Mouse (Mus musculus) lung, embryonic 14.5 days (tissue): ENCODE data around the gene 4933430I17Rik. TPM values are rescaled to one million over a fixed set of nuclear protein-coding genes. Genes with fewer than 3 reads are reported as not detected.

Experiments
- ATAC-seq: fragments of 200-750 bp; cut with Nextera tagmentation; 2 replicates; pipeline ENCODE4 v1.8.0; 2017; ENCODE audit warnings: mild to moderate bottlenecking, moderate TSS enrichment, moderate library complexity; ENCODE audit not compliant: insufficient read depth
- DNase-seq: peaks from one replicate; pipeline ENCODE4 v3.0.0-alpha.2; 2015
- H3K27ac ChIP-seq: fragments of 300-500 bp; sonication (generic); 2 replicates; pipeline ENCODE4 v1.5.1; 2014; ENCODE audit warnings: low read depth, mild to moderate bottlenecking, moderate library complexity
- H3K27me3 ChIP-seq: fragments of 300-500 bp; sonication (generic); 2 replicates; pipeline ENCODE4 v1.6.1; 2014; ENCODE audit warnings: low read length, control low read depth; ENCODE audit not compliant: insufficient read depth
- H3K36me3 ChIP-seq: fragments of 300-500 bp; sonication (generic); 2 replicates; pipeline ENCODE4 v1.6.1; 2014; ENCODE audit warnings: control low read depth; ENCODE audit not compliant: insufficient read depth
- H3K4me1 ChIP-seq: fragments of 300-500 bp; sonication (generic); 2 replicates; pipeline ENCODE4 v1.6.1; 2014; ENCODE audit warnings: antibody characterized with exemption, control low read depth; ENCODE audit not compliant: insufficient read depth
- H3K4me2 ChIP-seq: fragments of 300-500 bp; sonication (generic); 2 replicates; pipeline ENCODE4 v1.6.1; 2014; ENCODE audit warnings: mild to moderate bottlenecking
- H3K4me3 ChIP-seq: fragments of 300-500 bp; sonication (generic); 2 replicates; pipeline ENCODE4 v1.5.1; 2014; ENCODE audit warnings: low read depth, low read length
- H3K9ac ChIP-seq: fragments of 300-500 bp; sonication (generic); 2 replicates; pipeline ENCODE4 v1.6.1; 2014
- H3K9me3 ChIP-seq: fragments of 300-500 bp; sonication (generic); 2 replicates; pipeline ENCODE4 v1.6.1; 2016; ENCODE audit warnings: low read depth, low read length, control low read depth
- CTCF ChIP-seq: IDR thresholded peaks from 2 replicates; pipeline ENCODE4 v1.5.1; 2016; ENCODE audit warnings: antibody characterized with exemption, low read depth
- WGBS: fragments of 180-500 bp; shearing (Covaris S2); extraction: QIAGEN DNeasy Blood & Tissue Kit; methylation state at CpG from one replicate; pipeline ENCODE4 v1.1.7; 2014; 5-methylcytosine and 5-hydroxymethylcytosine counted together
- polyA plus RNA-seq: library from polyadenylated mRNA; unstranded; fragments of >200 nt; fragmentation: Nextera tagmentation; extraction: Ambion mirVana; gene quantifications from 2 replicates; pipeline ENCODE4 v1.2.1, GENCODE M21; 2014

The 4933430I17Rik gene
- polyA plus RNA-seq, 1 experiment from 2014 or later = 0.68 TPM

DNA sequence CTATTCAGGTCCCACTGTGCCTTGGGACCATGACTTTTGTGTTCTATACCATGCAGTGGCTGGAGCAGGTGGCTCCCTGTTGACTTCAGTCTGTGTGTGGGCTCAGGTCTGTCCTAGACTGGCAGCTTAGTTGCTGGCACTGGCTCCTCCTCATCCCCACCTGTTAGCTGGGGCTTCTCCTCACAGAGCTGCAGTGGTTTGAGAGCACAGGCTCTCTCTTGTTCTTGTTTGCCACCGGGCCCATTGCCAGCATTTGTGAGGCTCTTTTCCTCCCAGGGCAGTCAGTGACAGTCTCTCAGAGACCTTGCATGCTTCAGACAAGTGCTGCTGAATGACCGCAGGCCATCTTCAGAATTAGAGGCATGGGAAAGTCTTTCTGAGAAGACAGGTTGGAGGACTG lies 32.5 kb upstream of the 4933430I17Rik start:
- DNase-seq (no peak), ATAC-seq (no peak)
- H3K36me3 ChIP-seq = 0 out of 2 replicates have a peak, but pooled peaks cover 4% of the 10 kb centered on the region
- no peaks in the 10 kb centered on the region for H3K4me1 ChIP-seq
- no peaks in the 10 kb centered on the region for H3K9me3 ChIP-seq
- no peak for TF ChIP-seq CTCF
- WGBS = 77% methylated on average over 2 of the region's 2 CpGs
- no peak overlapping the region for H3K4me3 ChIP-seq
- no peaks in the 10 kb centered on the region for H3K27me3 ChIP-seq
- H3K9ac ChIP-seq = no peak overlapping the region
- no peak overlapping the region for H3K4me2 ChIP-seq
- H3K27ac ChIP-seq = no peak overlapping the region

DNA sequence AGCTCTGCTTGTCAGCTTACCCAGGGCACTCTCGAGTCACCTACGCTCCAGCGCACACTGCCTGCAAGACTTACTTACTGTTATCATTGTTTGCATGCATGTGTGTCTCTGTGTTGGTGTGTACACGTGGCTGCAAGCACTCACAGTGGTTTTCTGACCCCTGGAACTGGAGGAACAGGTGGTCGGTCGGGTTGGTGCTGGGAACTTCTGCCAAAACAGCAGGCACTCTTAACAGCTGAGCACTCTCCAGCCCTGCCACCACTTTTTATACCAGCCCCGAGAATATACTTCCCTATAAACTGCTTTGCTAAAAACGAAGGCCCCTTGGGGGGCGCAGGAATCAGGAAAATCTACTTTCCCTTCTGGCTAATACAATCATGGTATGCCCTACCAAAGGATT lies 30.9 kb upstream of the 4933430I17Rik start:
- ATAC-seq (no peak), DNase-seq (no peak)
- no peaks in the 10 kb centered on the region for H3K4me1 ChIP-seq
- no peak overlapping the region for H3K27ac ChIP-seq
- H3K27me3 ChIP-seq = no peaks in the 10 kb centered on the region
- H3K9me3 ChIP-seq = no peaks in the 10 kb centered on the region
- 59% methylated on average over 9 of the region's 9 CpGs for WGBS
- H3K36me3 ChIP-seq = peaks cover 16% of the 10 kb centered on the region
- H3K9ac ChIP-seq = no peak overlapping the region
- H3K4me3 ChIP-seq = no peak overlapping the region
- TF ChIP-seq CTCF = no peak
- H3K4me2 ChIP-seq = no peak overlapping the region

DNA sequence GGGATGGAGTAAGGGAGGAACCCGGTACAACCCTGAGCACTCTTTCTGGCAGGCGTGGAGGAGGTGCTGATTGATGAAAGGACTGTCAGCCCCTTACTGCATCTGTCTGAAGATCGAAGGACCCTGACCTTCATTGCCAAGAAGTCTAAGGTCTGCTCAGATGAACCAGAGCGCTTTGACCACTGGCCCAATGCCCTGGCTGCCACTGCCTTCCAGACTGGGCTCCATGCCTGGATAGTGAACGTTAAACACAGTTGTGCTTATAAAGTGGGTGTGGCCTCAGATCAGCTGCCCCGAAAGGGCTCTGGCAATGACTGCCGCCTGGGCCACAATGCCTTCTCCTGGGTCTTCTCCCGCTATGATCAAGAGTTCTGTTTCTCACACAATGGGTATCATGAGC lies 29.2 kb upstream of the 4933430I17Rik start:
- no peaks in the 10 kb centered on the region for H3K27me3 ChIP-seq
- H3K4me2 ChIP-seq = no peak overlapping the region
- H3K4me1 ChIP-seq = peaks cover 2% of the 10 kb centered on the region; the same call in 1 of the 2 replicates
- H3K9ac ChIP-seq = no peak overlapping the region
- ATAC-seq = peak; percentile 16; the same call in 1 of the 2 replicates
- H3K9me3 ChIP-seq = no peaks in the 10 kb centered on the region
- H3K36me3 ChIP-seq = peaks cover 25% of the 10 kb centered on the region
- TF ChIP-seq CTCF = no peak
- WGBS = 66% methylated on average over 8 of the region's 8 CpGs
- DNase-seq = peak; percentile 32
- H3K4me3 ChIP-seq = no peak overlapping the region
- no peak overlapping the region for H3K27ac ChIP-seq

DNA sequence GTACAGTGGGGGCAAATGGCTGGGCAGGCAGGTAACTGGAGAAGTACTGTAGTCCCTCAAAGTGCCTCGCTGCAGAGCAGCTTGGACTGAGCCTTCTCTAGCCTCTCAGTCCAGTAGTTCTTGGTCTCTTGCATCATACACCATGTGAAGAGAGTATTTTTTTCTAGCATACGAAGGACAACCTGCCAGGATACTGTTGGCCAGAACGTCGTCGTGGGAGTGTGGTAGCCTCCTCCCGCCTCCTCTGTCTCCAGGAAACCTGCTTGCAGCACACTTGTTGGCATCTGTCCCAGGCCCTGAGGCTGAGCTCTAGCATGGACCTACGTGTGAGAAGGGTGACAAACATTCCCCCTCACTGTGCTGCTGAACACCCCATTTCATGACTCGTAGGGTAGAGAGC lies 28.4 kb upstream of the 4933430I17Rik start:
- WGBS = 55% methylated on average over 8 of the region's 8 CpGs

DNA sequence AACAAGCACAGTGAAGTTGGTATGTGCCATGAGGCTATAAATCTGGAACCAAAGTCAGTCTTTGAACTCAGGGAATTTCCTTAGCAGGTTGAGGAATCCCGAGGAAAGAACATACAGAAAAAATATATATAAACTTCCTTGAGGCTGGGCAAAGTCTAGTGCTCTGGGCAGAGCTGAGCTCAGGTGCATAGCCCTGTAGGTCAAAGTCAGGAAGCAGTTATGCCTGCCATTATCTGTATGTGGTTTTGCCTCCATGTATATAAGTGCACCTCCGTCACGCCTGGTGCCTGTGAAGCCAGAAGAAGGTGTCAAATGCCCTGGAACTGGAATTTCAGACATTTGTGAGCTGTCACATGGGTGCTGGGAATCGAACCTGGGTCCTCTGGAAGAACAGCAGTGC lies 24.4 kb upstream of the 4933430I17Rik start:
- no peak for TF ChIP-seq CTCF
- peaks cover 6% of the 10 kb centered on the region; the same call in 1 of the 2 replicates for H3K4me1 ChIP-seq
- H3K27me3 ChIP-seq = no peaks in the 10 kb centered on the region
- no peak overlapping the region for H3K27ac ChIP-seq
- H3K9ac ChIP-seq = no peak overlapping the region
- peaks cover 25% of the 10 kb centered on the region for H3K36me3 ChIP-seq
- no peaks in the 10 kb centered on the region for H3K9me3 ChIP-seq
- H3K4me3 ChIP-seq = peak overlapping the region; percentile 71; the same call in 1 of the 2 replicates
- WGBS = 79% methylated on average over 4 of the region's 4 CpGs
- DNase-seq = no peak
- H3K4me2 ChIP-seq = peak overlapping the region; percentile 78
- ATAC-seq = no peak

More for the DNA sequence above, 28.4 kb upstream of the 4933430I17Rik start:
- Histone ChIP-seq H3K4me3 (no peak overlapping the region), H3K27me3 (no peaks in the 10 kb centered on the region), H3K4me2 (no peak overlapping the region), H3K27ac (no peak overlapping the region), H3K9ac (no peak overlapping the region), H3K4me1 (peaks cover 3% of the 10 kb centered on the region; the same call in 1 of the 2 replicates), H3K9me3 (no peaks in the 10 kb centered on the region), H3K36me3 (peaks cover 25% of the 10 kb centered on the region)
- ATAC-seq (no peak), DNase-seq (peak; percentile 54)
- no peak for TF ChIP-seq CTCF

DNA sequence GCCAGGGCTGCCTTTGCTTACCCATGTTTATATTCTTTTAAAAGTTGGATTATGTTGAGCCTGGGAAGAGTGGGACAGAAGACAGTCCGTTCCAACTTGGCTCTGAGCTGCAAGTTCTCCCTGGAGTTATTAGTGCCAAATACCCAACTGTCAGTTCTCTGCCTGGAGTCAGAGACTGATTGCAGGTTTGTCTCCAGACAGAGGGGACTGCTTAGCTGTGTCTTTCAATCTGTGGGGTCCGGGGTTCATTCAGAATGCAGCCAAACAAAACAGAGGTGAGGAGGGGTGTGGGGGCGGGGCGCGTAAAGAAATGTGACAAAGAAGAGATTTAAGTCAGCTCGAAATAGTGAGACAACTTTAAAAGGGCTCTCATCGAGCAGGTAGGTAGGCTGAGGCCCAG lies 23.6 kb upstream of the 4933430I17Rik start:
- H3K4me1 ChIP-seq = peaks cover 6% of the 10 kb centered on the region; the same call in 1 of the 2 replicates
- H3K27ac ChIP-seq = peak overlapping the region; percentile 90
- no peaks in the 10 kb centered on the region for H3K9me3 ChIP-seq
- no peaks in the 10 kb centered on the region for H3K27me3 ChIP-seq
- WGBS = under 1% methylated on average over 7 of the region's 7 CpGs
- H3K4me2 ChIP-seq = peak overlapping the region; percentile 78
- H3K9ac ChIP-seq = peak overlapping the region; percentile 74
- DNase-seq (peak; percentile 63), ATAC-seq (peak; percentile 42)
- H3K36me3 ChIP-seq = peaks cover 25% of the 10 kb centered on the region
- no peak for TF ChIP-seq CTCF
- H3K4me3 ChIP-seq = peak overlapping the region; percentile 71

DNA sequence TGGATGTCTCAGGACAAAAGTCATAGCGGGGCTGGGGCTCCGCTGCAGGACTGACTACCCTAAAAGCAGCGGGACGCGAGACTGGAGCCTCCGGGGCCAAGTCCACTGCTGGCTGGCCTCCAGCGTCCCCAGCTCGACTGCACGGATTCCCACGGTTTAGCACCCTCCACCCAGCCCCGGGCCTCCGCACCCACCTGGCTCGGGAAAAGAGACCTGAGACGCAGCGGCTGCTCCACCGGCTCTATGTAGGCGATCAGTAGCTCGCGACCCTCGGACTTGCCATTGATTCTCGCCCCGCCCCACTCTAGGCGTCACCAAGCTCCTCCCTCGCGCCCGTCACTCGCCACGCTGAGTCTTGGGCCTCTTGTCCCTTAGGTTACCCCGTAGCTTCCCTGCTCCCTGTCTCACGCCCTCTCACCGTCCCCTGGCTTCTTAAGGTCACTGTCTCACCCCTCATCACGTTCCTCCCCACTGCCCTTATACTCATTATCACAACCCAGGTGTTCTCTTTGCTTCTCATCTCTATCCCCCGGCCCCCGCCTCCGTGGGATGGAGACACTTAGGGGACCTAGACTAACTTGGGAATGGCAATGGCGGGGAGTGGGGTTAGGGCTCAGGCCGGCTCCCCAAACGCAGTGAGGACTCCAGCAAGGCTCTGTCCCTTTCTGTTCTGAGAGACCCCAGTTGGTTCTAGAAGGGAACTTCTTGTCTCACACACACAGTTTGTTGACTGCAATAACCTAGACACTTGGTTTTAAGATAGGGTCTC lies 23.0 kb upstream of the 4933430I17Rik start:
- Histone ChIP-seq H3K27ac (peak overlapping the region; percentile 90), H3K9me3 (no peaks in the 10 kb centered on the region), H3K9ac (peak overlapping the region; percentile 74), H3K4me2 (peak overlapping the region; percentile 78), H3K4me3 (peak overlapping the region; percentile 71), H3K36me3 (peaks cover 26% of the 10 kb centered on the region), H3K27me3 (no peaks in the 10 kb centered on the region), H3K4me1 (peaks cover 6% of the 10 kb centered on the region; the same call in 1 of the 2 replicates)
- ATAC-seq (peak; percentile 96), DNase-seq (peak; percentile 96)
- WGBS = 1% methylated on average over 37 of the region's 38 CpGs
- no peak for TF ChIP-seq CTCF
